Mouse (Mus musculus): ENCODE measurements around the gene Rhob.

The Rhob gene

GRCm38 (mm10) chr12:8450028-8450427 lies 49.8 kb downstream of the Rhob start:
- peak in 1 of 2 experiments; percentile 72 for DNase-seq (ENCODE audit: low spot score in 2 of 2)

All from left cerebral cortex, adult 9 months (tissue).